Mouse (Mus musculus) CH12.LX (cell line): ENCODE measurements around the gene Slc35d2. TPM values are rescaled to one million over a fixed set of nuclear protein-coding genes. Genes with fewer than 3 reads are reported as not detected.

Source experiments
- DNase-seq: peaks from one replicate; pipeline ENCODE4 v3.0.0-alpha.2; 2013; ENCODE audit errors: extremely low read depth
- H3K27ac ChIP-seq: 2 replicates; pipeline ENCODE4 v1.5.1; 2012; ENCODE audit warnings: low read depth, mild to moderate bottlenecking, control low read depth, moderate library complexity; ENCODE audit not compliant: insufficient read depth
- H3K27me3 ChIP-seq: replicated peaks from 2 replicates; pipeline ENCODE3; 2012; ENCODE audit warnings: inconsistent platforms
- H3K36me3 ChIP-seq, 2 experiments: replicated peaks in 1 of 2; 2 replicates each; pipeline versions ENCODE3 to v1.6.1; 2012; ENCODE audit warnings: inconsistent platforms in 1 of 2, low read length in 1 of 2, mild to moderate bottlenecking in 1 of 2, mixed read lengths in 1 of 2, moderate library complexity in 1 of 2; ENCODE audit not compliant: control insufficient read depth in 1 of 2, insufficient read depth in 1 of 2
- H3K4me1 ChIP-seq, 2 experiments: 2 replicates each; pipeline ENCODE4 v1.6.1; 2012; ENCODE audit warnings: inconsistent platforms in 1 of 2, moderate library complexity in 1 of 2; ENCODE audit not compliant: insufficient read depth in 2 of 2, control insufficient read depth in 1 of 2
- H3K4me2 ChIP-seq: 2 replicates; pipeline ENCODE4 v1.6.1; 2012; ENCODE audit warnings: low read depth, mild to moderate bottlenecking, control low read depth; ENCODE audit not compliant: poor library complexity, insufficient read depth, severe bottlenecking
- H3K4me3 ChIP-seq, 3 experiments: fragments of 150-350 bp in 1 of 3; sonication (generic) in 1 of 3; replicated peaks in 1 of 3; 2 replicates each; pipeline versions ENCODE3 to v1.5.1; 2011 to 2012; ENCODE audit warnings: low read depth in 2 of 3, low read length in 2 of 3, mild to moderate bottlenecking in 2 of 3, moderate library complexity in 2 of 3, control low read depth in 1 of 3, improper control_type of control experiment in 1 of 3, inconsistent platforms in 1 of 3, mixed read lengths in 1 of 3; ENCODE audit not compliant: poor library complexity in 1 of 3
- H3K79me2 ChIP-seq: replicated peaks from 2 replicates; pipeline ENCODE4 v1.6.1; 2012; ENCODE audit warnings: mild to moderate bottlenecking, moderate library complexity; ENCODE audit not compliant: control insufficient read depth, poor library complexity, insufficient read depth, severe bottlenecking; ENCODE audit errors: extremely low read depth
- H3K9ac ChIP-seq: 2 replicates; pipeline ENCODE4 v1.6.1; 2012; ENCODE audit warnings: low read depth, mild to moderate bottlenecking, control low read depth, moderate library complexity; ENCODE audit not compliant: insufficient read depth
- H3K9me3 ChIP-seq: replicated peaks from 2 replicates; pipeline ENCODE3; 2012; ENCODE audit warnings: low read length, inconsistent platforms, mixed read lengths
- BHLHE40 ChIP-seq: IDR thresholded peaks from 2 replicates; pipeline ENCODE4 v1.6.1; 2011; ENCODE audit warnings: mild to moderate bottlenecking, low read depth, low read length, improper control_type of control experiment
- CHD2 ChIP-seq: IDR thresholded peaks from 2 replicates; pipeline ENCODE4 v1.6.1; 2011; ENCODE audit warnings: low read length, improper control_type of control experiment
- CTCF ChIP-seq, 2 experiments: IDR thresholded peaks in 1 of 2; conservative IDR thresholded peaks in 1 of 2; 2 replicates each; pipeline ENCODE4 v1.5.1; 2011 to 2012; ENCODE audit warnings: low read depth in 2 of 2, low read length in 2 of 2, improper control_type of control experiment in 1 of 2, inconsistent platforms in 1 of 2, mild to moderate bottlenecking in 1 of 2, moderate library complexity in 1 of 2
- E2F4 ChIP-seq: IDR thresholded peaks from 2 replicates; pipeline ENCODE4 v1.6.1; 2011; ENCODE audit warnings: low read depth, low read length, improper control_type of control experiment; ENCODE audit not compliant: insufficient replicate concordance
- EP300 ChIP-seq: IDR thresholded peaks from 2 replicates; pipeline ENCODE4 v1.6.1; 2011; ENCODE audit warnings: low read length, improper control_type of control experiment
- HCFC1 ChIP-seq: IDR thresholded peaks from 2 replicates; pipeline ENCODE4 v1.6.1; 2012; ENCODE audit warnings: low read depth, mild to moderate bottlenecking, inconsistent platforms, low read length, improper control_type of control experiment
- JUN ChIP-seq: IDR thresholded peaks from 2 replicates; pipeline ENCODE4 v1.6.1; 2011; ENCODE audit warnings: low read depth, mild to moderate bottlenecking, low read length, improper control_type of control experiment, moderate library complexity; ENCODE audit not compliant: insufficient read depth
- KAT2A ChIP-seq: IDR thresholded peaks from 2 replicates; pipeline ENCODE4 v1.6.1; 2012; ENCODE audit warnings: low read length, improper control_type of control experiment, inconsistent platforms; ENCODE audit not compliant: insufficient replicate concordance
- MAX ChIP-seq: IDR thresholded peaks from 2 replicates; pipeline ENCODE4 v1.6.1; 2011; ENCODE audit warnings: low read length, improper control_type of control experiment
- MAZ ChIP-seq: IDR thresholded peaks from 2 replicates; pipeline ENCODE4 v1.6.1; 2012; ENCODE audit warnings: low read depth, mild to moderate bottlenecking, inconsistent platforms, low read length, improper control_type of control experiment, moderate library complexity
- MEF2A ChIP-seq: IDR thresholded peaks from 2 replicates; pipeline ENCODE4 v1.6.1; 2014; ENCODE audit warnings: low read depth, mild to moderate bottlenecking, inconsistent platforms, low read length, improper control_type of control experiment, borderline replicate concordance
- MYC ChIP-seq: IDR thresholded peaks from 2 replicates; pipeline ENCODE4 v1.6.1; 2011; ENCODE audit warnings: low read depth, mild to moderate bottlenecking, improper control_type of control experiment, low read length
- NELFE ChIP-seq: IDR thresholded peaks from 2 replicates; pipeline ENCODE4 v1.6.1; 2011; ENCODE audit warnings: low read depth, low read length, improper control_type of control experiment
- RAD21 ChIP-seq: IDR thresholded peaks from 2 replicates; pipeline ENCODE4 v1.6.1; 2011; ENCODE audit warnings: low read depth, mild to moderate bottlenecking, low read length, improper control_type of control experiment, moderate library complexity
- SIN3A ChIP-seq: IDR thresholded peaks from 2 replicates; pipeline ENCODE4 v1.6.1; 2012; ENCODE audit warnings: low read length, improper control_type of control experiment, inconsistent platforms
- SMC3 ChIP-seq: IDR thresholded peaks from 2 replicates; pipeline ENCODE4 v1.6.1; 2011; ENCODE audit warnings: low read depth, low read length, improper control_type of control experiment
- USF2 ChIP-seq: conservative IDR thresholded peaks from 2 replicates; pipeline ENCODE4 v1.6.1; 2011; ENCODE audit warnings: low read depth, low read length, improper control_type of control experiment
- ZC3H11A ChIP-seq: IDR thresholded peaks from 2 replicates; pipeline ENCODE4 v1.6.1; 2012; ENCODE audit warnings: low read depth, mild to moderate bottlenecking, inconsistent platforms, low read length, improper control_type of control experiment
- ZKSCAN1 ChIP-seq: IDR thresholded peaks from 2 replicates; pipeline ENCODE4 v1.6.1; 2012; ENCODE audit warnings: low read depth, inconsistent platforms, low read length, improper control_type of control experiment, borderline replicate concordance
- ZMIZ1 ChIP-seq: IDR thresholded peaks from 2 replicates; pipeline ENCODE4 v1.6.1; 2012; ENCODE audit warnings: low read depth, mild to moderate bottlenecking, inconsistent platforms, low read length, improper control_type of control experiment
- ZNF384 ChIP-seq: IDR thresholded peaks from 2 replicates; pipeline ENCODE4 v1.6.1; 2012; ENCODE audit warnings: low read depth, low read length, improper control_type of control experiment, inconsistent platforms
- dilution Hi-C: fragments of 300-500 bp; cut with MboI; formaldehyde crosslinking; loops from 2 replicates; pipeline ENCODE4 v1.14.3; 2020; ENCODE audit warnings: low sequenced_read_pairs; ENCODE audit not compliant: extremely low pct_unique_long_range_greater_than_20kb, extremely low pct_ligation_motif_present
- in situ Hi-C: fragments of 300-500 bp; cut with MboI; formaldehyde crosslinking; loops from 3 replicates; pipeline ENCODE4 v1.14.3; 2019; ENCODE audit warnings: low sequenced_read_pairs, low pct_ligation_motif_present, low pct_unique_long_range_greater_than_20kb, mixed read lengths
- polyA plus RNA-seq: library from polyadenylated mRNA; unstranded; fragments of >175 nt; gene quantifications from 2 replicates; pipeline ENCODE4 v1.2.1, GENCODE M21; 2012; ENCODE audit warnings: low read depth; ENCODE audit not compliant: insufficient read length
- total RNA-seq, 2 experiments: library from RNA; depleted of rRNA; stranded (reverse); fragments of 300-350 nt in 1 of 2; fragments of >200 nt in 1 of 2; gene quantifications; 2 replicates each; pipeline ENCODE4 v1.2.3; 2012 to 2014

The Slc35d2 gene
- total and polyA plus RNA-seq, 3 experiments = 10.3 to 19.4 (median 17.2) TPM

DNA sequence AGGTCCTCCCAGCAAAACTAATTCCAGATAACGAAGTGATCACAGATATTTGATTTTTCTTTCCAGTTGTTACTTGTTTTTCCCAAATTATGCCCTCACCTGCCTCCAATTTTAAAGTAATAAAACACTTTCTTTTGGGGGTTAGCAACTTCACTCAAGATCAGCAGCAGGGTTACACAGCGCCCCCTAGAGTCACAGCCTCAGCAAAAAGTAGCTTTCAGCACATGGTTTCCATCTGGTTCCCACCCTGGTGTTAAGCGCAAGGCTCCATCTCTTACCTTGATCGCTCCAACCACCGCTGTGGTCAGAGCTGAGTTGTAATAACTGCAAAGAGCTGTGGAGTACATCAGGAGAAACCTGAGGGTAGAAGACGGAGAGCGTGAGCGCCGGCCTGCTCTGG, 30.2 kb downstream of the Slc35d2 start:
- dilution Hi-C loops = no loop called here
- no peaks in the 10 kb centered on the region for H3K9me3 ChIP-seq

DNA sequence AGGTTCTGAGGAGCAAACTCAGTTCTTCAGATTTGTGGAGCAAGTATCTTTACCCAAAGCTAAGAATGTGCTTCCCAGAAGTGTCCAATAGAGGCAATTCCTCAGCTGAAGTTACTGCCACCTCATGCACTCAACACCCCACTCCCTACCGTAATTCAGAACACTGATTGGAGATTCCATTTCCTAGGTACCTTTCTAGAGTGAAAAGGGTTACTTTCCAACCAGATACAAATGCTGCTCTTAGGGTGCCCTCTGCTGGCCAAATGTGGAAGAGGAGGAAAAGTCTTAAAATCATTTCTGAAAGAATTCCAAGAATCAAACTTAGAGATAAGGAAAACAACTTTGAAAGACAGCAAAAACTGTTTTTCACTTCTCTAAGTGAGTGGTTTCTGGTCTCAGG, 35.8 kb downstream of the Slc35d2 start:
- DNase-seq = peak; percentile 55
- Histone ChIP-seq H3K36me3 (peaks cover 0 to 10% of the 10 kb centered on the region in 2 experiments), H3K4me2 (peak overlapping the region; percentile 29; the same call in 1 of the 2 replicates), H3K27ac (no peak overlapping the region), H3K4me1 (no peaks in the 10 kb centered on the region), H3K27me3 (no peaks in the 10 kb centered on the region), H3K9ac (no peak overlapping the region), H3K79me2 (no peaks in the 10 kb centered on the region), H3K4me3 (no peak overlapping the region), H3K9me3 (no peaks in the 10 kb centered on the region)
- TF ChIP-seq MAZ (no peak), MEF2A (no peak), HCFC1 (no peak), KAT2A (no peak), MAX (no peak), SMC3 (peak; percentile 53), USF2 (no peak), ZNF384 (no peak), EP300 (no peak), SIN3A (no peak), BHLHE40 (no peak), ZKSCAN1 (no peak), ZC3H11A (no peak), CHD2 (no peak), E2F4 (no peak), RAD21 (peak; percentile 90), CTCF (conservative IDR thresholded peaks at IDR 0.05 in 1 of 2, IDR thresholded peaks at IDR 0.05 in 1 of 2; ENCODE audit: low read depth in 2 of 2, low read length in 2 of 2) (peak; percentile 64 to 85), JUN (no peak), ZMIZ1 (no peak), NELFE (no peak)
- dilution Hi-C loops (no loop called here), in situ Hi-C loops (no loop called here)

More for the DNA sequence above, 30.2 kb downstream of the Slc35d2 start:
- Histone ChIP-seq H3K27me3 (no peaks in the 10 kb centered on the region), H3K79me2 (no peaks in the 10 kb centered on the region), H3K36me3 (peaks cover 2 to 40% of the 10 kb centered on the region in 2 experiments), H3K9ac (no peak overlapping the region), H3K27ac (no peak overlapping the region), H3K4me2 (no peak overlapping the region), H3K4me3 (no peak overlapping the region), H3K4me1 (no peaks in the 10 kb centered on the region)
- DNase-seq = peak; percentile 51
- peak; percentile 55 to 59 for TF ChIP-seq CTCF (conservative IDR thresholded peaks at IDR 0.05 in 1 of 2, IDR thresholded peaks at IDR 0.05 in 1 of 2; ENCODE audit: low read depth in 2 of 2, low read length in 2 of 2)
- peak; percentile 26; the same call in 1 of the 2 replicates for TF ChIP-seq MAX
- TF ChIP-seq MYC = 0 out of 2 replicates have a peak, but pooled peaks have one; percentile 39
- no peak for TF ChIP-seq SMC3
- in situ Hi-C loops = no loop called here
